Mouse (Mus musculus) CD4-positive, CD25-positive, alpha-beta regulatory T cell (primary cell): Measurements from ENCODE around the gene Fam135a. TPM values are rescaled to one million over a fixed set of nuclear protein-coding genes. Genes with fewer than 3 reads are reported as not detected.

Source experiments
- polyA plus RNA-seq: library from polyadenylated mRNA; unstranded; fragments of 100-300 nt; shearing (Covaris generic); gene quantifications from one replicate; pipeline ENCODE4 v1.2.1, GENCODE M21; 2017

Fam135a gene
- polyA plus RNA-seq, result not detected

DNA sequence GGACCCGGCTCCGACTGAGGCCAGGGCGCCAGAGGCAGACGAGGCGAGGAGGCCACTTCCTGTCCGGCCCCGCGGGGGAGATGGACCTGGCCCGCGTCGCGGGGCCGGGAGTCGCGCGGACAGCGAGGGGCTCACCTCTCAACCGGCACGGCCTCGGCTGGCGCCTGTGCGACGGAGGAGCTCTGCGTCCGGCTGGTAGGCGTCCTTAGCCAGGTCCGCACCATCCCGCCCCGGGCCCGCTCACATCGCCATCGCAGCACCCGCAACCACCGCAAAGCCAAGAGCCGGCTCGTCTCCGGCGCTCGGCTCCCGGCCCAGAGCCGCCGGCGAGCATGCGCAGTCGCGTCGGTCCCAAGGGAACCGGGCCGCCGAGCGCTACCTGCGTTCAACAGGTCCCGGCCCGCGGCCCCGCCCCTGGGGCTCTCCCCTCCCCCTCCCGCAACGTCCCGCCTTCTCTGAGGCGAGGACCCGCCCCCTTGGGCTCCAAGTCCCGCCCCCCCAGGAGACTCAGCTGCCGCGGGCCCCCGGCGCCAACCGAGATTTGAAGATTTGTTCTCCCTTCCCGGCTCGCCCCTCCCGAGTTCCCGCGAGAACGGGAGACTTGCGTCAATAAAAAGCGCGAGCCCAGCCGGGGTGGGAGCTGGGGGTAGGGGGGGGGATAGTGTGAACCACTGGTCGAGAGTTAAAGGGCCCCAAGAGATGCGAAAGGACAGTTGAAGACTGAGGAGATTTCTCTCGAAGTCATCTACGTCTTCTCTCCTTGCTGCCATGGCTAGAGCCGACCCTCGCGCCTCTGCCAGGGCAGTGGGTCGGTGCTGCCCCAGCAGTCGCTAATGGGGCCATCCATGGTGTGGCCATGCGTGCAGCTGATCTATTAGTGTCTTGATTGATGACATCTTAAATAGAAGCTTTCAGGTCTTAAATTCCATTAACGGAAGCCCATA lies at the start of gene Fam135a:
Gene Fam135a (minus strand): TSS at position 416 of the 944 bp plus-strand sequence.

DNA sequence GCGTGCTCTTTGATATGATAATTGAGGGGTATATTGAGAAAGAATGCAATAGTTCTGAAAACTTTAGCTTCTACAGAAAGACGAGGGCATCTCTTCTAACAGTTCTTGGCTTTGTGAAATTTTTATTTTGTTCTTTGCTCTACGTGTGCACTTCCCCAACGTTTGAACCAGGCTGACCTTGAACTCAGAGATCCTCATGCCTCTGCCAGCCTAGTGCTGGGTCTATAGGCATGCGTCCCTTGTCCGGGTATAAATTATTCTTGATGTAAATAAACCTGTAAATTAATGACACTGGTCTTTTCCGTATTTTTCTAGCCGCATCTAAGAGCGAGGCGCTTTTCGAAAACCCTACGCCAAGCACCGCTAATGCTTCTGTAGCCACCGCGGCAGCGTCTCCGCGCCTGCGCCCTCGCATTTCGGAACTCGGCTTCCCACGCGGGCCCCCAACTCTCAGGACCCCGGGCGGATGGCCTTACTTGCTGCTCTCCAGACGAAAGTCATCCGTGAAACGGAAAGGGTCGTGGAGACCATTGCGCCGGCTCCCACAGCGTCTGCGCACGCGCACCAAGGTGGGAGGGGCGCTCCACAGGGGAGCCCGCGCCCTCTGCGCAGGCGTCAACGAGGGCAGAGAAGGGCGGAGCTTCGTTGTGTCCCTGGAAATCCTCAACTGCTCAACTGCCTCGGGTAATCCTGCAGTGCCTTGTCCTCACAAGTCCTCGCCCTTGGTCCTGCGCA lies 94.9 kb downstream of the Fam135a start, which contains the start of gene Sdhaf4:
Gene Sdhaf4 (minus strand): TSS at position 587 of the 735 bp plus-strand sequence.

Other genes with a start within 250 kb of the Fam135a start
- 97.3 TPM for gene Smap1, start 178.0 kb downstream of the Fam135a start, polyA plus RNA-seq
- 61.9 TPM for gene Sdhaf4, start 94.7 kb downstream of the Fam135a start, polyA plus RNA-seq
- gene Col9a1, start 77.3 kb upstream of the Fam135a start, polyA plus RNA-seq, result not detected